Mouse (Mus musculus) layer of hippocampus, postnatal 10 days (tissue): ENCODE results near the gene Psmb6. TPM values are rescaled to one million over a fixed set of nuclear protein-coding genes. Genes with fewer than 3 reads are reported as not detected.
"Not testable (repeated sequence)": the region's sequence is repeated elsewhere in the genome, so short reads cannot be mapped to it uniquely, and the experiment has no call there.

Source experiments
- DNase-seq, 2 experiments: peaks; one replicate each; pipeline ENCODE4 v3.0.0; 2021; ENCODE audit warnings: low spot score in 2 of 2
- total RNA-seq, 2 experiments: library from RNA; stranded (reverse); gene quantifications; 2 replicates each; pipeline ENCODE4 v1.2.3; 2021

The Psmb6 gene
- total RNA-seq, 2 experiments from 2014 or later: 221 to 229 TPM

GRCm38 (mm10) chr11:70564276-70564873 is 39.2 kb downstream of the Psmb6 start:
- DNase-seq: no peak

GRCm38 (mm10) chr11:70566586-70566985 is 41.4 kb downstream of the Psmb6 start:
- no peak for DNase-seq

- not testable (repeated sequence) for DNase-seq
Observed at GRCm38 (mm10) chr11:70570614-70571013, 45.4 kb downstream of the Psmb6 start.

GRCm38 (mm10) chr11:70571641-70572040 is 46.5 kb downstream of the Psmb6 start:
- no peak for DNase-seq

GRCm38 (mm10) chr11:70572348-70572902 is 47.3 kb downstream of the Psmb6 start:
- no peak for DNase-seq

- DNase-seq: no peak
Observed at GRCm38 (mm10) chr11:70573872-70574271, 48.7 kb downstream of the Psmb6 start.

GRCm38 (mm10) chr11:70577201-70577600 is 52.0 kb downstream of the Psmb6 start:
- DNase-seq: no peak

Other genes starting within 250 kb of the Psmb6 start
- not detected for gene Alox12e, start 202.7 kb upstream of the Psmb6 start, total RNA-seq
- gene Alox15, start 173.3 kb upstream of the Psmb6 start, total RNA-seq: not detected
- gene Pelp1, start 115.3 kb upstream of the Psmb6 start, total RNA-seq: 10 to 100 TPM; 41.3 to 46.8 TPM
- gene Arrb2, start 92.7 kb upstream of the Psmb6 start, total RNA-seq: 10 to 100 TPM; 92.5 to 96.0 TPM
- gene Med11, start 73.4 kb upstream of the Psmb6 start, total RNA-seq: 10 to 100 TPM; 20.5 TPM
- gene Zmynd15, start 65.9 kb upstream of the Psmb6 start, total RNA-seq: 1 to 10 TPM in 1 of 2 experiments, under 1 TPM in 1; 0.96 to 1.1 TPM
- gene Cxcl16, start 65.4 kb upstream of the Psmb6 start, total RNA-seq: under 1 TPM; 0.42 to 0.69 TPM
- gene Tm4sf5, start 20.1 kb upstream of the Psmb6 start, total RNA-seq: not detected
- not detected for gene Vmo1, start 10.8 kb upstream of the Psmb6 start, total RNA-seq
- not detected for gene Gltpd2, start 6.2 kb upstream of the Psmb6 start, total RNA-seq
- gene Gm40193, start 7.6 kb downstream of the Psmb6 start, total RNA-seq: not detected
- 10 to 100 TPM; 25.0 to 25.6 TPM for gene Pld2, start 14.7 kb downstream of the Psmb6 start, total RNA-seq
- gene Mink1, start 37.5 kb downstream of the Psmb6 start, total RNA-seq: 100 to 1,000 TPM; 208 to 249 TPM
- gene 4930544D05Rik, start 90.5 kb downstream of the Psmb6 start, total RNA-seq: 1 to 10 TPM in 1 of 2 experiments, not detected in 1; 1.1 TPM
- gene Chrne, start 93.8 kb downstream of the Psmb6 start, total RNA-seq: under 1 TPM in 1 of 2 experiments, not detected in 1; 0.94 TPM
- not detected for gene Gp1ba, start 113.8 kb downstream of the Psmb6 start, total RNA-seq
- gene Rnf167, start 121.9 kb downstream of the Psmb6 start, total RNA-seq: 10 to 100 TPM; 60.3 to 61.5 TPM
- 100 to 1,000 TPM; 117 to 125 TPM for gene Slc25a11, start 122.1 kb downstream of the Psmb6 start, total RNA-seq
- gene Pfn1, start 129.3 kb downstream of the Psmb6 start, total RNA-seq: 100 to 1,000 TPM; 364 to 371 TPM
- gene Eno3, start 131.8 kb downstream of the Psmb6 start, total RNA-seq: 10 to 100 TPM in 1 of 2 experiments, 1 to 10 TPM in 1; 5.1 to 10.5 TPM
- 10 to 100 TPM; 52.8 to 53.9 TPM for gene Spag7, start 144.0 kb downstream of the Psmb6 start, total RNA-seq
- gene Camta2, start 162.7 kb downstream of the Psmb6 start, total RNA-seq: 100 to 1,000 TPM; 183 to 189 TPM
- 1 to 10 TPM; 1.4 to 1.8 TPM for gene Inca1, start 174.8 kb downstream of the Psmb6 start, total RNA-seq
- gene Kif1c, start 175.2 kb downstream of the Psmb6 start, total RNA-seq: 10 to 100 TPM; 55.9 to 59.9 TPM
- gene Zfp3, start 238.8 kb downstream of the Psmb6 start, total RNA-seq: 10 to 100 TPM; 16.2 to 17.4 TPM